8 mouse cellular contexts compared by ENCODE assay signal in genomic region chr1:193324224-193324623, GRCm38 (mm10). TPM values are rescaled to one million over a fixed set of nuclear protein-coding genes. Genes with fewer than 3 reads are reported as not detected.
DNase-seq lines count a peak whose midpoint lies in the region; ATAC-seq and TF ChIP-seq lines count a peak whose summit lies in the region.
"Had no signal": no experiment of that assay in that cellular context is flagged by ENCODE, and none has a peak within 500 bp of the region (broad histone marks: within the 10 kb centered on the region; RNA-seq: fewer than 3 reads in every experiment).

No protein-coding gene starts in this region.

- ATAC-seq in kidney, postnatal 0 days (replicated peaks; ENCODE audit: low FRiP score, low read depth), result no peak
- no peak for ATAC-seq in kidney, embryonic 15.5 days (replicated peaks; ENCODE audit: low FRiP score)

- H3K4me1 ChIP-seq in kidney, postnatal 0 days (replicated peaks; ENCODE audit: insufficient read depth, low read length), result no peaks in the 10 kb centered on the region
- no peaks in the 10 kb centered on the region for H3K4me1 ChIP-seq in kidney, embryonic 15.5 days
- H3K4me1 ChIP-seq: liver, embryonic 15.5 days had no signal

- H3K4me2 ChIP-seq in kidney, postnatal 0 days (ENCODE audit: low read length), result no peak overlapping the region
- H3K4me2 ChIP-seq in kidney, embryonic 15.5 days, result no peak overlapping the region
- H3K4me2 ChIP-seq: liver, embryonic 15.5 days had no signal

- no peak overlapping the region for H3K27ac ChIP-seq in kidney, postnatal 0 days
- no peak overlapping the region for H3K27ac ChIP-seq in kidney, embryonic 15.5 days
- H3K27ac ChIP-seq: liver, embryonic 15.5 days had no signal

- no peaks in the 10 kb centered on the region for H3K36me3 ChIP-seq in kidney, postnatal 0 days (ENCODE audit: insufficient read depth, low read length)
- no peaks in the 10 kb centered on the region for H3K36me3 ChIP-seq in kidney, embryonic 15.5 days
- H3K36me3 ChIP-seq: liver, embryonic 15.5 days had no signal

- H3K9ac ChIP-seq in kidney, postnatal 0 days (ENCODE audit: low read depth, low read length), result no peak overlapping the region
- no peak overlapping the region for H3K9ac ChIP-seq in kidney, embryonic 15.5 days
- H3K9ac ChIP-seq: liver, embryonic 15.5 days had no signal

- H3K4me3 ChIP-seq in kidney, postnatal 0 days (replicated peaks; ENCODE audit: low read depth, low read length), result no peak overlapping the region
- H3K4me3 ChIP-seq in kidney, embryonic 15.5 days (replicated peaks), result no peak overlapping the region
- H3K4me3 ChIP-seq: liver, embryonic 15.5 days had no signal

- H3K9me3 ChIP-seq in kidney, postnatal 0 days (replicated peaks; ENCODE audit: low read length), result no peaks in the 10 kb centered on the region
- H3K9me3 ChIP-seq in kidney, embryonic 15.5 days (replicated peaks), result no peaks in the 10 kb centered on the region
- H3K9me3 ChIP-seq: liver, embryonic 15.5 days had no signal

- H3K27me3 ChIP-seq in kidney, postnatal 0 days (ENCODE audit: insufficient read depth, low read length), result no peaks in the 10 kb centered on the region
- no peaks in the 10 kb centered on the region; the same call in 1 of the 2 replicates for H3K27me3 ChIP-seq in kidney, embryonic 15.5 days
- H3K27me3 ChIP-seq: liver, embryonic 15.5 days had no signal

- DNase-seq in kidney, postnatal 0 days (ENCODE audit: low spot score), result peak; percentile 67
- peak; percentile 29 to 49 for DNase-seq in CD8-positive naive resting alpha-beta T cell, adult 2 months (ENCODE audit: low read depth in 2 of 2, low spot score in 2 of 2)
- peak; percentile 27 for DNase-seq in R1 (ENCODE audit: low read depth, low spot score)
- DNase-seq in gastrocnemius, postnatal 14 days, result peak; percentile 50
- peak; percentile 61 for DNase-seq in right cerebral cortex, postnatal 4 days
- no peak for DNase-seq in Muller cell, postnatal 12 days (ENCODE audit: inconsistent ontology term)

- intact Hi-C loops in gastrocnemius, postnatal 14 days (cut with DNase I; ENCODE audit: low total_unique reads), result no loop called here

- 45% methylated on average over 2 of the region's 2 CpGs for WGBS in kidney, postnatal 0 days
- WGBS in kidney, embryonic 15.5 days, result 39% methylated on average over 2 of the region's 2 CpGs

- peak; percentile 74 for TF ChIP-seq CTCF in kidney, postnatal 0 days (IDR thresholded peaks at IDR 0.05; ENCODE audit: low read depth)

RNA-seq across cellular contexts. Expression of gene Camk1g, which starts 45.9 kb away (rescaled TPM):
- 6.8 and 8.5 TPM in 2 replicates for polyA plus RNA-seq in kidney, postnatal 0 days (2015; fragmentation: Nextera tagmentation; extraction: Ambion mirVana)
- polyA plus RNA-seq in kidney, embryonic 15.5 days (2015; fragmentation: Nextera tagmentation; extraction: Ambion mirVana), result 11.0 and 14.0 TPM in 2 replicates
- total RNA-seq in gastrocnemius, postnatal 14 days (2021), result under 1 TPM; 0.18 to 0.33 TPM

RNA-seq across cellular contexts. Expression of gene G0s2, which starts 51.2 kb away (rescaled TPM):
- polyA plus RNA-seq in kidney, postnatal 0 days (2015; fragmentation: Nextera tagmentation; extraction: Ambion mirVana), result 47.6 and 48.9 TPM in 2 replicates
- polyA plus RNA-seq in kidney, embryonic 15.5 days (2015; fragmentation: Nextera tagmentation; extraction: Ambion mirVana), result 28.6 and 37.1 TPM in 2 replicates
- 10 to 100 TPM; 16.7 to 25.3 TPM for total RNA-seq in gastrocnemius, postnatal 14 days (2021)
